Mouse (Mus musculus): ENCODE results near the gene Csnk1g1.

Csnk1g1 gene

GRCm38 (mm10) chr9:65908394-65909300, at the start of gene Csnk1g1, which contains the start of gene Trip4:
TSS of gene Csnk1g1 (plus strand) at chr9:65908924.
TSS of gene Trip4 (minus strand) at chr9:65908794.
- DNase-seq (ENCODE audit: low spot score) = peak; percentile 98

- DNase-seq (ENCODE audit: low spot score) = no peak
These were observed 49.1 kb upstream of the Csnk1g1 start for GRCm38 (mm10) chr9:65859656-65860055.

GRCm38 (mm10) chr9:65884564-65885315, 24.0 kb upstream of the Csnk1g1 start:
- peak; percentile 97 for DNase-seq (ENCODE audit: low spot score)

GRCm38 (mm10) chr9:65890143-65890628, 18.5 kb upstream of the Csnk1g1 start, which contains the start of gene Pclaf:
TSS of gene Pclaf (plus strand) at chr9:65890237.
- peak; percentile 98 for DNase-seq (ENCODE audit: low spot score)

GRCm38 (mm10) chr9:65891126-65891525, 17.6 kb upstream of the Csnk1g1 start:
- DNase-seq (ENCODE audit: low spot score) = peak; percentile 57

GRCm38 (mm10) chr9:65896977-65897376, 11.7 kb upstream of the Csnk1g1 start:
- no peak for DNase-seq (ENCODE audit: low spot score)

- no peak for DNase-seq (ENCODE audit: low spot score)
These were observed 5.8 kb upstream of the Csnk1g1 start for GRCm38 (mm10) chr9:65902879-65903278.

- DNase-seq (ENCODE audit: low spot score) = no peak
These were observed 5.3 kb upstream of the Csnk1g1 start for GRCm38 (mm10) chr9:65903419-65903818.

GRCm38 (mm10) chr9:65909301-65909801, 627 bp downstream of the Csnk1g1 start:
- DNase-seq (ENCODE audit: low spot score) = peak; percentile 58

GRCm38 (mm10) chr9:65909837-65910236, 1.1 kb downstream of the Csnk1g1 start:
- DNase-seq (ENCODE audit: low spot score) = no peak

GRCm38 (mm10) chr9:65913976-65914375, 5.3 kb downstream of the Csnk1g1 start:
- DNase-seq (ENCODE audit: low spot score) = no peak

- DNase-seq (ENCODE audit: low spot score) = no peak
These were observed 8.3 kb downstream of the Csnk1g1 start for GRCm38 (mm10) chr9:65917015-65917414.

GRCm38 (mm10) chr9:65928456-65928855, 19.7 kb downstream of the Csnk1g1 start:
- DNase-seq (ENCODE audit: low spot score) = no peak

GRCm38 (mm10) chr9:65929826-65930225, 21.1 kb downstream of the Csnk1g1 start:
- DNase-seq (ENCODE audit: low spot score) = no peak

- DNase-seq (ENCODE audit: low spot score) = no peak
These were observed 28.8 kb downstream of the Csnk1g1 start for GRCm38 (mm10) chr9:65937566-65937965.

- no peak for DNase-seq (ENCODE audit: low spot score)
These were observed 42.4 kb downstream of the Csnk1g1 start for GRCm38 (mm10) chr9:65951082-65951587.

GRCm38 (mm10) chr9:65970009-65970408, 61.3 kb downstream of the Csnk1g1 start:
- no peak for DNase-seq (ENCODE audit: low spot score)

- DNase-seq (ENCODE audit: low spot score) = peak; percentile 21
These were observed 64.5 kb downstream of the Csnk1g1 start for GRCm38 (mm10) chr9:65973206-65973605.

- no peak for DNase-seq (ENCODE audit: low spot score)
These were observed 67.2 kb downstream of the Csnk1g1 start for GRCm38 (mm10) chr9:65975886-65976285.

GRCm38 (mm10) chr9:65982841-65983240, 74.1 kb downstream of the Csnk1g1 start:
- DNase-seq (ENCODE audit: low spot score) = no peak

- DNase-seq (ENCODE audit: low spot score) = no peak
These were observed 78.3 kb downstream of the Csnk1g1 start for GRCm38 (mm10) chr9:65987021-65987420.

Measured in embryo, embryonic 10 days (tissue).